Mouse (Mus musculus) testis, postnatal 10 days (tissue): ENCODE results near the gene Eif4enif1.

Experiments
- DNase-seq: peaks from one replicate; pipeline ENCODE4 v3.0.0; 2021; ENCODE audit warnings: low spot score

The Eif4enif1 gene

DNA sequence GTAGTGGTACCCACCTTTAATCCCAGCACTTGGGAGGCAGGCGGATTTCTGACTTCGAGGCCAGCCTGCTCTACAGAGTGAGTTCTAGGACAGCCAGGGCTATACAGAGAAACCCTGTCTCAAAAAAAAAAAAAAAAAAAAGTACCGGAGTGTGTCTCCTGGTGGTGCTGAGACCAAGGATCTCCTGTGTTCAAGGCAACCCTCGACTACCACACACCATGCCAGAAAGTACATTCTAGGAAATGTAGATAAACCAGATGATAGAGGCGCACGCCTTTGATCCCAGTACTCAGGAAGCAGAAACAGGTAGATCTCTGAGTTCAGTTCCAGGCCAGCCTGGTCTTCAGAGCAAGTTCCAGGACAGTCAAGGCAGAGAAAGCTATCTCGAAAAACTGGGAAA is 64.9 kb downstream of the Eif4enif1 start:
- no peak for DNase-seq

GRCm38 (mm10) chr11:3269241-3269640 is 67.0 kb downstream of the Eif4enif1 start:
- peak; percentile 7 for DNase-seq

- DNase-seq, result peak; percentile 27
Measured at GRCm38 (mm10) chr11:3278351-3278750, 76.2 kb downstream of the Eif4enif1 start.

- peak; percentile 14 for DNase-seq
Measured at GRCm38 (mm10) chr11:3279729-3280128, 77.5 kb downstream of the Eif4enif1 start.

DNA sequence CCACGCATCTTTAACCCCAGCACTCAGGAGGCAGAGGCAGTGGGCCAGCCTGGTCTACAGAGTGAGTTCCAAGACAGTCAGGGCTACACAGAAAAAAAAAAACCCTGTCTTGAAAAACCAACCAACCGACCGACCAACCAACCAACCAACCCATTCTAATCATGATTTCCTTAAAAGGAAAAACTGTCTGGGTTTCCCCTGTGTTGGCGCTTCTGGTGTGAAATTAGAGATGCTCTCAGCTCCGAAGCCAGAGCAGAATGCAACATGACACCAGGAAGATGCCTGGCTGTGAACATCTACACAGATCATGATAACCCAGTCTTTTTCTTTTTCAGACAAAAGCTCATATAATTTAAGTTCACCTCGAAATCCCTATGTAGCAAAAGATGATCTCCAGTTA is 80.7 kb downstream of the Eif4enif1 start:
- DNase-seq, result no peak

- no peak for DNase-seq
Measured at GRCm38 (mm10) chr11:3283645-3284044, 81.5 kb downstream of the Eif4enif1 start.

DNA sequence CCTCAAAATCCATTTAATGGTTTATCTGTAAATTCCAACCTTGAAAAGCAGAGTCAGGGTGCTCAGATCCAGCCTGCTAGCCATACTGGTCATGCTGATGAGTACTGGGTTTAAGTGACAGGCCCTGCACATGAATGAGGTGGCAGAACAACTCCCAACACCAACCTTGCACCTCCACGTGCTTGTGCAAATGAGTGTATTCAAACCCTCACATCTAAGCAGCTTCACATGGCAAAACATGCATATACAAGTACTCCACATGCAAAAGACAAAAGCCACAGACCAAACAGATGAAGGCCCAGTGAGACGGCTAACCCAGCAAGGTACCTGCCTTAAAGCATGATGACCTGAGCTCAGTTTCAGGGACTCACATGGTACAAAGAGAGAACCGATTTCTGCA is 83.7 kb downstream of the Eif4enif1 start:
- no peak for DNase-seq

- no peak for DNase-seq
Measured at GRCm38 (mm10) chr11:3287131-3287530, 84.9 kb downstream of the Eif4enif1 start.

DNA sequence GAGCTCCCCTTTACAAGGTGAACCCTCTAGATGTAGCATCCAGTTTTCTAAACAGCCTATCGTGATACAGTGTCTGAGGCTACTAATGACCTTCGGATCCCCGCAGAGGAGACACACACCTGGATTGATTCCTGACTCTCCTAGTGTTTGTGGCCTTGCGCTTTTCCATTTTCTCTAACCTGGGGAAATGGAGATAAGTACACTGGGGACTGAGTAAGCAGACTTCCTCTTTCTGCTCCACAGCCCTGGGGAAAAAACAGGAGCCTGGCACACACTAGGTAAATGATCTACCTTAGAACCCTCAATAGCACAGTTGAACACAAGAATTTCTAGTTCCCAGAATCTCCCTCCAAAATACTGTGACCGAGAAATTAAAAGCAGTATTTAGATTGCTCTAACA is 85.7 kb downstream of the Eif4enif1 start:
- no peak for DNase-seq

GRCm38 (mm10) chr11:3288521-3289301 is 86.5 kb downstream of the Eif4enif1 start, which contains the start of gene Patz1:
Gene Patz1 (plus strand): TSS chr11:3288874.
- peak; percentile 68 for DNase-seq

DNA sequence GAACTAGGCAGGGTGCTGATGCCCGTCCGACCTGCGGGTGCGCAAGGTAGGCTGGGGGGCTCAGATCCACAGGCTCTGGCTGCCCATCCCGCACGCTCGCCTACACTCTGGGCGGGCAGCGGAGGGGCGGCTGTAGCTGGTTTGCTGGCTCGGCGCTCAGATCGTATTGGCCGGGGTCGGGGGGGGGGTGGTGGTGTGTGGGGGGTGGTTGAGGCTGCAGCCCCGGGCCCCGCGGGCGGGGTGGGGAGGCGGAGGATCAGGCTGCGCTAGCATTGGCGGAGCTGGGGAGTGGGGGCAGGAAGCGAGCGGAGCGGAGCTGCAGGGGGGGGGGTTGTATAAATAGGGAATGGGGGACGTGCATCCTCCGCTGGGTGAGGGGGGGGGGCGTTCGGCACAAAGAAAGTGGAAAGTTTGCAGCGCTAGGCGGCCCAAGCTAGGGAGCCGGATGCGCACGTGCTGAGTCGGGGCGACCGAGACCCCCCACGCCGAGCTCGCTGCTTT is 87.2 kb downstream of the Eif4enif1 start:
- peak; percentile 84 for DNase-seq

DNA sequence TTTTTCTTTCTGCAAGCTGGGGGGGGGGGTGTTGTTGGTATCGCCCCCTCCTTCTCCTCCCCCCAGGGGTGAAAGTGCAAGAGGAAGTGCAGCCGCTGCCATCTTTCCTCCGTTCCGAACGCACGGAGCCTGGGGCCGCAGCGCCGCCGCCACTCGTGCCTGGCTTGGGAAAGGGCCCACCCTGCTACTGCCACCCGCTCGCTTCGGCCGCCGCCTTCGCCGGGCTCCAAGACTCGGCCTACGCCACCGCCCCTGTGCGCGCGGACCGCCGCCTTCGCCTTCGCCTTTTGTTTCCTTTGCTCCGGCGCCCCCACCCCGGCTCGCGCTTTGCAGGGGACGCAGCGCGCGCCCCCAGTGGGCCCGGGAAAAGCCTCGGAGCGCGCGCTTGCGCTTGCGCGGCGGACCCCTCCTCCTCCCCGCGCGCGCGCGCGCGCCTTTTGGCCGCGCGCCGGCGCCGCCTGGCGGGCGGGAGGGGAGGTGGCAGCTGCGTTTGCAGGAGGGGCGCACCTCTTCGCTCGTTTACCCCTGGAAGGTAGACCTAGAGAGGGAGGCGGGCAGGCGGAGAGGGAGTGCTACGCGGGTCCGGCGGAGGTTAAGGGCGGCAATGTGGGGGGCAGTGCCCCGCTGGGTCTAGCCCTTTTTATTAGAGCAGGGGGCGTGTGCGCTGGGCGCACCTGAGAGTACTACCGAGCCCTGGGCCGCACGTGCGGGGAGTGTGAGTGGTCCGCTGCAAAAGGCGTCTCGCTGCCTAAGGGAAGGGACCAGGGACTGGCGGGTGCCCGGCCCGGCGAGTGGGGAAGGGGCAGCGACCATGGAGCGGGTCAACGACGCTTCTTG is 87.8 kb downstream of the Eif4enif1 start:
- peak; percentile 88 for DNase-seq

- DNase-seq, result peak; percentile 66
Measured at GRCm38 (mm10) chr11:3290640-3291310, 88.6 kb downstream of the Eif4enif1 start.

DNA sequence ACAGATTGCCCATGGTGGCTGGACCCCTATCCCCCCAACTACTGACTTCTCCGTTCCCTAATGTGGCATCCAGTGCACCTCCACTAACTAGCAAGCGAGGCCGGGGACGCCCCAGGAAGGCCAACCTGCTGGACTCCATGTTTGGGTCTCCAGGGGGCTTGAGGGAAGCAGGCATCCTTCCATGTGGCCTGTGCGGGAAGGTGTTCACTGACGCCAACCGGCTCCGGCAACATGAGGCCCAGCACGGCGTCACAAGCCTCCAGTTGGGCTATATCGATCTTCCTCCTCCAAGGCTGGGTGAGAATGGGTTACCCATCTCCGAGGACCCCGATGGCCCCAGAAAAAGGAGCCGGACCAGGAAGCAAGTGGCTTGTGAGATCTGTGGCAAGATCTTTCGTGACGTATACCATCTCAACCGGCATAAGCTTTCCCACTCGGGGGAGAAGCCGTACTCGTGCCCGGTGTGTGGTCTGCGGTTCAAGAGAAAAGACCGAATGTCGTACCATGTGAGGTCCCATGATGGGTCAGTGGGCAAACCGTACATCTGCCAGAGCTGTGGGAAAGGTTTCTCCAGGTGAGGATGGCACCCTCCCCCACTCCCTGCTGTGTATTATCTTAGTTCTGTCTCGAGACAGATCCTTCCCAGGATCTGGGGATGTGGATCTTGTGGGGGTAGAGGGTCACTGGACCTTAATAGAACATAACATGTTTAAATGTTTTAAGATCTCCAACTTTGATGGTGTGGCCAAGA is 89.3 kb downstream of the Eif4enif1 start:
- DNase-seq, result no peak

DNA sequence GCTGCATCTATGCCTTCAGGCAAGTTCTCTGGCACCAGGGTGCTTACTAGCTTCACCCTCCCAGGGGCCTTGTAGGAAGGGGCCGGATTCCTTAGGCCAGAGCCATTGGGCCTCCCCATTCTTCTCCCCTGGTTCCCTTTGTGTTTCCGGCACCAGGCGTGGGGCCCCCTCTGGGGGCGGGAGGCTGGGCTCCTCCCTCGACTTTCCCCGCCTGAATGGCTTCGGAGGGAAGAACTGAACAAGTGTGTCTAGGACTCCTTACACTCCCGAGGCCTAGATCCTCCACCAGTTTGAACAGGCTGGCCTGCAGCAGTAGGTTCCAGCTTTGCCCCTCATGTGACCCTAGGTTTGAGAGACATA is 89.8 kb downstream of the Eif4enif1 start:
- DNase-seq, result peak; percentile 68

GRCm38 (mm10) chr11:3292711-3293249 is 90.6 kb downstream of the Eif4enif1 start:
- DNase-seq, result peak; percentile 59

DNA sequence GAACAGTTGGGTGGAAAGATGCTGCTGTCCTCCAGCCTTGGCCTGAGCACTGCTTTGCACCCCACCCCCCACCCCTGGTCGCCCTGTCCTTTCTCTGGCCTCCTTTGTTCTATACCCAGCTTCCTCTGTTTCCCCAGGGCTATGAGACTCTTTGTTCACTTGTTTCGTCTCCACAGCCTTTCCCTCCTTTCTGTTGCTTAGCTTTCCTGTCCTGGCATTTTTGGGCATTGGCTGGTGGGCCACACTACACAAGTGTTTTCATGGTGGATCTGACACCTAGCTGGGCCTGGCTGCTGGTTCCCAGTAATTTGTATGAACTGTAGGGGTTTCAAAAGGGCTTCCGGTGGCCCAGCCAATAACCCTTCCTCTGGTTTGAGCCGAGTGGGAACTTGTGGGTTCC is 91.2 kb downstream of the Eif4enif1 start:
- no peak for DNase-seq
